Mouse (Mus musculus): ENCODE measurements around the gene Gcm1.
"Not testable (repeated sequence)": the region's sequence is repeated elsewhere in the genome, so short reads cannot be mapped to it uniquely, and the experiment has no call there.

The Gcm1 gene

DNA sequence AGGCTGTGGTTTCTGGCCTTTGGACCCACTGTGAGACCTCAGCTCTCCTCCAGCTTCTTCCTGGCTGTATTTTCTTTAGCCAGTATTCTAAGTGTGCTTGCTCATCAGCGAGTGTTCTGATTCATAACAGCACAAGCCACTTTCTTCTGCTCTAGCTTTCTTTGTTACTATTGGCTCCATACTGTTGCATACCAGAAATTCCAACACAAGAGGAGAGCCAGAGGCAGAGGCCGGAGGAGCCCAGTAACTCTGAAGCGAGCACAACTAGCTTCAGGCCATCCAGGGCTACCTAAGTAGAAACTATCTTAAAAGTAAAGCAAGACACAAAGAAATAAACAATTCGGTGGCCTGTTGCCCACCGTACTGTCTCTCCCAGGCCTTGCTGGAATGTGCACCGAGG is 6.6 kb upstream of the Gcm1 start:
- DNase-seq (ENCODE audit: inconsistent age in 2 of 2, low spot score in 1 of 2): no peak

DNA sequence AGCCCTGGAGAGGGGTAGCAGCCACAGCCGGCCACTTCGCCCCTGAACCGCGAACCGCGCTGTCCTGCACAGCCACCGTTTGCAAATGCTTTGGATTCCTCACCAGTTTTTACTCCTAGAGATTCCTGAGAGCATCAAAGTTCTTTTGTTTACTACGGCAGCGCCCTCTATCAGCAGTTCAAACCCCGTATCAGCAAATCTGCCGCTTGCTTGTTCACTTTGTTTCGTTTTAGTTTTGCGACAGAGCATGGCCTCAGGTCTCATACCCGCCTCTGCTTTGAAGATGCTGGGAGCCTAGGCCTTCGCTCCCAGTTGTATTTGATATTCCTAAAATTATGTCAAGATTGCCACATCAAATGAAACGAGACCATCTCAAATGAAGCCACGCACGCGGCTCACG is 5.0 kb upstream of the Gcm1 start:
- DNase-seq (ENCODE audit: inconsistent age in 2 of 2, low spot score in 1 of 2): peak in 1 of 2 experiments; percentile 56

DNA sequence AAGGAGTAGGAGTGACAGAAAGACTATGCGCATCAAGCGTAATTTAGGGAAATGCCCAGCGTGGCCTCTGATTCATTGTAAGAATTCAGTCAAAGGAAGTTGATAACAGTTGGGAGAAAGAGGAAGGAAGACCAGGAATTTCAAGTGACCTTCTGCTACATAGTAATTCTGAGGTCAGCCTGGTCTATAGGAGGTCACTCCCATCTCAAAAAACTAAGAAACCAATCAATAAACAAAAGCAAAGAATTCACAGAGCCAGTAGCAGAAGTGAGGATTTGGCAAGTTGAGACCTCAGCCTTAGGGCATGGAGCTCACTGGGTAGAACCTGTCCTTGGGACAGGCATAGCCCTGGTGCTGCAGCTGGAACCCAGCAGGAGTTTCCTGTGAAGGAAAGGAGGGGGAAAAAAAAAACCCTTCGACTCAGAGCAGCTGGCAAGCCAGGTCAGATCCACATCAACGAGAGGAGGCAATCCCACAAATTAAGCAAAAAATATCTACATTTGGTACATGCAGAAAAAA is 1.2 kb upstream of the Gcm1 start:
- no peak for DNase-seq (ENCODE audit: inconsistent age in 2 of 2, low spot score in 1 of 2)

DNA sequence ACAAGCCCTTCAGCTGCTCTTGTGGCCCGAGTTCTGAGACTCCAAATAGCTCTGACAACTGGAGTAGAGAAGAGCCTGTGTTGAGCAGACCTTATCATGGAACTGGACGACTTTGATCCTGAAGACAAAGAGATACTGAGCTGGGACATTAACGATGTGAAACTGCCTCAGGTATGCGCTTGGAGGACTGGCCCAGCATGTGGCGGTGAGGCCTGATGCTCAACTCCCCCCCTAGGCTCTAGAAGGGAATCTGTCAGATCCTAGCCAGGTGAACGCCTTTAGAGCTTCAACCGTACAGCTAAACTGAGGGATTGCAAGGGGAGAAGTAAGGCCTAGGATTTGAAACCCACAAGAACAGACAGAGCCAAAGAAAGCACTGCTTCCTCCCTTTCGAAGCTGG is 2.1 kb downstream of the Gcm1 start:
- no peak for DNase-seq (ENCODE audit: inconsistent age in 2 of 2, low spot score in 1 of 2)

DNA sequence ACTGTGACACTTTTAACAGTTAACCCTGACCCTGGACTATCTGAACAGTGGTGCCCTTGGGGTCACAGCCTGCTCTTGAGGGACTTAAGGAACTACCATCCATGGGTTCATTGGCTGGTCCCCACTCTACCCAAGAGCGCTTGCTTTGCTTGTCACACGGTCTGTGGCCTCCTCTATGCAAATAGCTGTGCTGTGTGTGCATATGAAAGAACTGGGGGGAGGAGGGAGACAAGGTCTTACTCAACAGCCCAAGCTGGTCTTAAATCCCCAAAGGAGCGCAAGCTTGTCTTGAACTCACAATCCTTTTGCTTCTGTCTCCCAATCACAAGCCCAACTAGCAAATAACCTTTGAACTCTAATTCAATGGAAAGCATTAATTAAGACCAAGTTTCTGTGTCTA is 2.6 kb downstream of the Gcm1 start:
- DNase-seq (ENCODE audit: inconsistent age in 2 of 2, low spot score in 1 of 2): no peak

DNA sequence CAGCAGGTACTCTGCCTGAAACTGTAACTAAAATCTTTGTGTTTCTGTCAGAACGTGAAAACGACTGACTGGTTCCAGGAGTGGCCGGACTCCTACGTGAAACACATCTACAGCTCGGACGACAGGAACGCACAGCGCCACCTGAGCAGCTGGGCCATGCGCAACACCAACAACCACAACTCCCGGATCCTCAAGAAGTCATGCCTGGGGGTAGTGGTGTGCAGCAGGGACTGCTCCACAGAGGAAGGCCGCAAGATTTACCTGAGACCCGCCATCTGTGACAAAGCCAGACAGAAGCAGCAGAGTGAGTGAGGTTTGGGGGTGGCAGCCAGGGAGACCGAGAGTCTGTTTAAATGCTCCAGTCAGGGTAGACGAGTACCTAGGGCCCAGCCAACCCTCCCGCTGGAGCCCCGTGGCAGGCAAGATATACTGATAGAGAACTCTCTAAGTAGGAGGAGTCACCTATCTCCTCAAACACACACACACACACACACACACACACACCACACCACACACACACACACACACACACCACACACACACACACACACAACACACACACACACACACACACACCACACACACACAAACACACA is 7.9 kb downstream of the Gcm1 start:
- DNase-seq (ENCODE audit: inconsistent age in 2 of 2, low spot score in 1 of 2): no peak

DNA sequence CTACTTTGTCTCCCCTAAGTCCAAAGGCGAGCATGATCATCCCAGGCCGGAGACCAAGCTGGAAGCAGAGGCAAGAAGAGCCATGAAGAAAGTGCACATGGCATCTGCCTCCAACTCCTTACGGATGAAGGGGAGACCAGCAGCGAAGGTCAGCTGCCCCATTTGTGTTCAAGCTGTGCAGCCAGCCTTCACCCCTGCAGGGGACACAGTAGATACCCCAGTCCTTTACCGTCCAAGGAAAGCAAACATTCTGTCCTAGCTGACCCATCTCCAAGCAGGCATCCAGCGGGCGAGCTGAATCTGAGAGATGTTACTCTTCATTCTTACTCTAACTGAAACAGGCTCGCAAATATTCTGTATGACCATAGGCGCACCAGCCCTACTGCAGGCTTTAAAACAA is 10.7 kb downstream of the Gcm1 start:
- no peak for DNase-seq (ENCODE audit: inconsistent age in 2 of 2, low spot score in 1 of 2)

DNA sequence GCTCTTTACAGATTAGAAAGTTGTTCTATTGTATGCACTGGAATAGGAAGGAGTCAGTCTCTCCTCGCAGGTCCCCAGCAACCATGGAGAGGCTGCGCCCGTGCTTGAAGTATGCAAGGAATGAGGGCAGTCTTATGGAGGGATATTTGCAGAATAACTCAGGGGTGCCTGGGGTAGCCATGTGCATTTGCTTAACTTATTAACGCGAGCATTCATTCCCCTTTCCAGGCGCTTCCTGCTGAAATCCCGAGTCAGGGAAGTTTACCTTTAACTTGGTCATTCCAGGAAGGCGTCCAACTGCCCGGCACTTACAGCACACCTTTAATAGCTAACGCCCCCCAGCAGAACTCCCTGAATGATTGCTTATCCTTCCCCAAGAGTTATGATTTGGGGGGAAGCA is 12.4 kb downstream of the Gcm1 start:
- DNase-seq (ENCODE audit: inconsistent age in 2 of 2, low spot score in 1 of 2): no peak

DNA sequence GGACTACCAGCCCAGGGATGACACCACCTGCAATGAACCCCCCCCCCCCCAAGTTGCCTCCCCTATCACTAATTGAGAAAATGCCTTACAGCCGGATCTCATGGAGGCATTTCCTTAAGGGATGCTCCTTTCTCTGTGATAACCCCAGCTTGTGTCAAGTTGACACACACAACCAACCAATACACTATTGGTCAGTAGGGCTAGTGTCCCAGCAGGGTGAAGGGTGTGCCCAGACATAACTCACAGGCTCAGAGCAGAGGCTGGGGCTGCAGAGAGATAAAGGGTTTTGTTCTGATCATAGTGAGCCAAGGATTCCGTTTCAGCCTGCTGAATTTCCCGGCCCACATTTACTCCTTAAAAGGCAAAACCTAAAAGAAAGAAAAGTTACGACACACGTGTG is 18.8 kb downstream of the Gcm1 start:
- DNase-seq (ENCODE audit: inconsistent age in 2 of 2, low spot score in 1 of 2): no peak

DNA sequence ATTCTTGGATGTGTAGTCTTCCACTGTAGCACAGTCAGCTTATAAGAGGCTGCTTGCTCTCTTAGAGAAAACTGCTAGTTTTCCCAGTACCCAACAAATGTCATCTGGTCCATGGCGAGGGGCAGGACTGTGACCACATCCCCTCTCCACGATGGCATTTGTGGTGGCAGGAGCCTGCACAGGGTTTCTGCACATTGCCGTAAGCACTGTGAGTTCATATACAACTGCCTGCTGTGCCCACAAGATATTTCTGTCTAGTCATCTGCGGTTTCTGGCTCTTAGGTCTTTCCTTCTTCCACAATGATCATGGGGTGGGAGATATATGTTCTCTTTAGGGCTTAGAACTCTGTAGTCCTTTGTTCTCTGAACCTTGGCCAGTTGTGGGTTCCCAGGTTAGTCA is 19.9 kb downstream of the Gcm1 start:
- no peak for DNase-seq (ENCODE audit: inconsistent age in 2 of 2, low spot score in 1 of 2)

DNA sequence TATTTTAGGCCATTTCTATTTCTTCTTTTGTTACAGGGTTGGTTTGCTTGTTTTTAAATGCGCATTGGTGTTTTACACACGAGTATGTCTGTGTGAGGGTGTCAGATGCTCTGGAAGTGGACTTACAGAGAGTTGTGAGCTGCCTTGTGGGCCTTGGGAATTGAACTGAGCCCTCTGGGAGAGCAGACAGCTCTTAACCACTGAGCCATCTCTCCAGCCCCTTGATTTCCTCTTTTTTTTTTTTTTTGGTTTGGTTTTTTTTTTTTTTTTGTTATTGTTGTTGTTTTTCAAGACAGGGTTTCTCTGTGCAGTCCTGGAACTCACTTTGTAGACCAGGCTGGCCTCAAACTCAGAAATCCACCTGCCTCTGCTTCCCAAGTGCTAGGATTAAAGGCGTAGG is 21.6 kb downstream of the Gcm1 start:
- DNase-seq (ENCODE audit: inconsistent age in 2 of 2, low spot score in 1 of 2): not testable (repeated sequence)

DNA sequence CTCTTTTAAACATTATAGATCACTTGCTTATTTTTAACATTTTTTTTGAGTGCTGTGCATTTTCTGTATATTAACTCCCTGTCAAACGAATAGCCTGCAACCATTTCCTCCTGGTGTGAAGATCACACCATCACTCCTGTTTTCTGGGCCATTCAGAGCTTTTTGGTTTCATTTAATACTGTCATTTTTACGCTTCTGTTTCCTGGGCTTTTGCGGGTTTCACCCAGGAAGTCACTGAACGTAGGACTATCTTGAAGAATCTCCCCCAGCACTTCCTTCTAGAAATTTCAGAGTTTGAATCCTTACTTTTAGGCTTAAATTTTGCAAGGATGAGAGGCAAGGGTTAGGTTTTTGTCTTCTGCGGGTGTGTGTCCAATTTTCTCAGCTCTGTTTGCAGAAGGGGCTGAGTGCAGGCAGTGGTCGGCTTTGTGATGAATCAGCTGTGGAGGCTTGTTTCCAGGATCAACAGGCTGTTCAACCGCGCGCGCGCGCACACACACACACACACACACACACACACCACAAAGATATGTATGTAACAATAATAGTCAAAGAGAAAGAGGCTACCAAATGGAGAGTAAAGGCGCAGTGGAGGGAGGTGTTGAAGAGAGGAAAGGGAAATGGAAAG is 22.1 kb downstream of the Gcm1 start:
- DNase-seq (ENCODE audit: inconsistent age in 2 of 2, low spot score in 1 of 2): no peak

DNA sequence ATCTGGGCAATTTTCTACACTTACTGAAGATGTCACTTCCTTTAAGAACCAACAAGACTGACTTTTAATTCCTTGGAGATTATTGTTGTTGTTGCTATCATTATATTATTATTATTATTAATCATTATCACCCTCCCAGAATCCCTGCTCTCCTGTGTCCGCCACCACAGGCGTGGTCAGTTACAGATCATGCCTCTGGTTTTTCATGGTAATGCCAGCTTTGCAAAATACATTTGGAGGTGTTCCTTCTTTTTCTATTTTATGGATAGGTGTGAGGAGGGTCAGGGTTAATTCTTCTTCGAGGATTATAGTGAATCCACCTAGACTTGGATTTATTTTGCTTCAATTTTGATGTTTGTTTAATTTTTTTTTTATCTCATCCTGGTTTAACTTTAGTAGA is 23.5 kb downstream of the Gcm1 start:
- DNase-seq (ENCODE audit: inconsistent age in 2 of 2, low spot score in 1 of 2): no peak

DNA sequence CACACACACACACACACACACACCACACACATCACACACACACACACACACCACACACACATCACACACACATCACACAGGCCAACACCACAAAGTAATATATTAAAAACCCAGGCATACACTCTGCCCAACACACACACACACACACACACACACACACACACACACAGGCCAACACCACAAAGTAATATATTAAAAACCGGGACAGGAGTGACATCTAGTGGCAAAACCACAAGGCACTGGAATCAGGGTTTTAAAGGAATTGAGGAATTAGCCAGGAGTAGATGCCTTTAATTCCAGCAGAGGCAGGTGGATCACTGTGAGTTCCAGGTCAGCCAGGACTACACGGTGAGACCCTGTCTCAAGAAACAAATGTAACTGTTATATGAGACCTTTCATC is 26.5 kb downstream of the Gcm1 start:
- DNase-seq (ENCODE audit: inconsistent age in 2 of 2, low spot score in 1 of 2): peak in 1 of 2 experiments; percentile 48

DNA sequence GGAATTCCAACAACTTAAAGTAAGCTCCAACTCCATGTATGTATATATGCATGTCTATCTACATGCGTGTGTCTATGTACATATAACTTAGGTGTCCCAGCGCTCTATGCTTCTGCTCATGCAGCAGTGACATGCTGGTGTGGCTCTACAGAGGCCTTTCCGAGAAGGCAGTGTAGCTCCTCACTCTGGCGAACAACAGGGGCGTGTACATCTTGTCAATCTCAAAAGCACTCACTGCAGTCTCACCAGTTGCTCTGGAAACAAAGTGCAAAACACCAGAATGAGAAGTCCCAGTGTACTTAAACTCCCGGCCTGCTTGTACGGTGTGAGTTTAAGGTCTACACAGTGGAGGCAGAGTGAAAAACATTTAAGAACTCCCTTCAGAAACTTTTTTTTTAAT is 30.1 kb downstream of the Gcm1 start:
- DNase-seq (ENCODE audit: inconsistent age in 2 of 2, low spot score in 1 of 2): no peak

DNA sequence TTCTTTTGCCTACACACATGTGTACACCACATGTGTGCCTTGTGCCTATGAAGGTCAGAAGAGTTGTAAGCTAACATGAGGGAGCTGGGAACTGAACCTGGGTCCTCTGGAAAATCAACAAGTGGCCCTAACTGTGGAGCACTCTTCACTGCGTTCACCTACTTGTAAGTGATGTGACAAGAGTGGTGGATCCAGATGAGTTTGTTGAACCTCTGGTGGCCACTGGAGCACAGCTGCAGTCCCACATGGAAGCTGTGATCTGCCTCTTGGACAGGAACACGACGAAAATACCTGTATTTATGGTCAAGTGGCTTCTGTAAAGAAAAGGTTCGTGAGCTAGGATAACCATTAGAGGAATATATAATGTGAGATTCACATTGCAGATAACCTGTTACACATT is 32.6 kb downstream of the Gcm1 start:
- DNase-seq (ENCODE audit: inconsistent age in 2 of 2, low spot score in 1 of 2): no peak

DNA sequence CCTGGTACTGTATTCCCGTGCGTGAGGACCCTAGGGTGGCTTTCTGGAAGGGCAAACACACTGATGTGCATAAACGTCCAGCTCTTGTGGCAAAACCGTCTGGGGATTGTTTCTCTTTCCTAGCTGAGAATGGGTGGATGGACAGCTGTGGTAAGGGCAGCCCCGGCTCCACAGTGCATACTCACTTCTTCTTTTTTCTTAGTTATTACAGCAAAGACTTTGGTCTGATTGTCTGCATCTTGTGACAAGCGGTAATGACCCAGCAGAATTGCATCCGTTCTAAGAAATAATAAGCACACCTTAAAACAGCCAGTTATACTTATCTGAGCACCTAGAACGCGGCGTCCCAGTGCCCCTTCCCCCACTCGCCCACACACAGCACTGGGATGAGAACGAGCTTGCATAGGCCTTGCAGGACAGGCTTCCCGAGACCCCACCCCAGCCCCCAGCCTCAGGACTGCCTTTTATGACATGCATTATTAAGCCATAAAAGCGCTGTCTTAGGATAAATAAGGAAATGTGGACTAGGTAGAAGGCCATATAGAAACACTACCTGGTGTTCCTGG is 34.1 kb downstream of the Gcm1 start:
- no peak for DNase-seq (ENCODE audit: inconsistent age in 2 of 2, low spot score in 1 of 2)

DNA sequence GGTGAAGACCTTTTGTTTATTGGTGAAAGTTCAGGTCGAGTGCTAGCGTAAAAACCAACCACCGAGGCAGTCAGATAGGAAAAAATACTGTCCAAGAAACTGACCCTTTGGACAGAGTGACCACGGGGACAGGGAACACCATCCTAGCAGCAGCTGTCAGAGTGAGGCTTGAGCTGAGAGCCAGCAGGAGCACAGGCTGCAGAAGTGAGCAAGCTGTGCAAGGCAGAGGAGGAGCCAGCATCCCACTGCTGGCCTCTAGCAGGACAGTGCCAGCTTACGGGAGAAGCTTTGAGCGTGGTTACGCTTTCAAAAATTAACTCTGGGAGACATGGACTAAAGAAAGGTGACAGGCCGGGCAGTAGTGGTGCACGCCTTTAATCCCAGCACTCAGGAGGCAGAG is 36.0 kb downstream of the Gcm1 start:
- no peak for DNase-seq (ENCODE audit: inconsistent age in 2 of 2, low spot score in 1 of 2)

DNA sequence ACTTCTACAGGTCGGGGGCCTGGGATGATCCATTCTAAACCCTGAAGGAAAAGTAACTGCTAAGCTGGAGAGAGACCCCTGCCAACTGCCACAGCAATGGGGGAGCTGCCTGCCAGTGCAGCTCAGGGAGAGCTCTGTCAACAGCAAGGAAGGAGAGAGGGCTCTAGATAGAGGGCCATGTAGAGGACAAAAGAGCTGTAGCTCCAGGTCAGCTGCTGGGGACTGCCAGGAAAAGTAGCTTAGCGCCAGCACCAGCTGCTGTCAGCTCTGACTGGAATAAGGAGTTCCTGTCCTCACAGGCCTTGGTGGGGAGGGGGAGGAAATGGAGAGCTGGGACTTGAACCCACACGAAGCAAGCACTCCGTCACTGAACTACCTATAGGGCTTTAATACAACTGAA is 36.8 kb downstream of the Gcm1 start:
- DNase-seq (ENCODE audit: inconsistent age in 2 of 2, low spot score in 1 of 2): no peak

DNA sequence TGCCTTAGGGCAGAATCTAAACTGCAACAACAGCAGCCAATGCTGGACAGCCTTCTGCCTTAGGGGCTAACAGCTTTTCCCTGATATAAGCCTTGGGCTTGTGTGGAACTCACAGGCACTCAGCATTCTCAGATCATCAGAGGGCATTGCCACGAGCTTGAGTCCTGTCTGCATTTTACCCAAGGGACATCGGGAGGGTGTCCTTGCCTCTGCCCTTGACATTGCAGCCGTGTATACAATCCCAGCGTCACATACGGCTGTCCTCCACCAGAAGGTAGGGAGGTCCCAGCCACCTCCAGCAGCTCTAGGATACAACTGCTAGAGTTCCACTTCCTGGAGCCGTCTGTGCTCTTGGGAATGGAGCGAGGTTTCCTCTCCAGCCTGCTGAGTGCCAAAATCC is 37.2 kb downstream of the Gcm1 start:
- peak in 1 of 2 experiments; percentile 47 for DNase-seq (ENCODE audit: inconsistent age in 2 of 2, low spot score in 1 of 2)

DNA sequence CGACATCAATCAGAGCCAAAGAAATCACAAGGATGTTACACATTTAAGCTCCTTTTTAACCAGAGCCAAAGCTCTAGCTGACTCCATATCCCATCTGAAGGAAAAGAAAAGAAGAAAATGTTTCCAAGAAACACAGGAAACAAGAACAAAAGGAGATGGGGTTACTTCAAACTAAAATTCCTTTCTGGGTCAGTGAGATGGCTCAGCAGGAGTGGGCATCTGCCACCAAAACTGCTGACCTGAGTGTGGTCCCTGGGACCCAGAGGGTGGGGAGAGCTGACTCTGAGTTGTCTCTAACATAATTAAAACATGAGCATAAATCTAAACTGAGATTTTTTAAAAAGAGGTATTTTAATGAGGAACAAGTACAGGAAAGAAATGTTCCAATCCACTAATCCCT is 38.2 kb downstream of the Gcm1 start:
- DNase-seq (ENCODE audit: inconsistent age in 2 of 2, low spot score in 1 of 2): no peak

DNA sequence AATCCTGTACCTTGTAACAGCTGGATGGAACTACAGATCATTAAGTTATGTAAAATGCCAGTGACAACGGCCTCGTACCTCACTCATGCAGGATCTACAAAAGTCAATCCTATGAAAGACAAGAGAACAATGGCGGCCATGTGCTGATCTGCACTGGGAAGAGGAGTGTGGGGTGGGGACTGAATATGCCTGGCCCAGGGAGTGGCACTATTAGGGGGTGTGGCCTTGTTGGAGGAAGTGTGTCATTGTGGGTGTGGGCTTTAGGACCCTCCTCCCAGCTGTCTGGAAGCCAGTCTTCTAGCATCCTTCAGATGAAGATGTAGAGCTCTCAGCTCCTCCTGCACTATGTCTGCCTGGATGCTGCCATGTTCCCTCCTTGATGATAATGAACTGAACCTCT is 38.9 kb downstream of the Gcm1 start:
- no peak for DNase-seq (ENCODE audit: inconsistent age in 2 of 2, low spot score in 1 of 2)

DNA sequence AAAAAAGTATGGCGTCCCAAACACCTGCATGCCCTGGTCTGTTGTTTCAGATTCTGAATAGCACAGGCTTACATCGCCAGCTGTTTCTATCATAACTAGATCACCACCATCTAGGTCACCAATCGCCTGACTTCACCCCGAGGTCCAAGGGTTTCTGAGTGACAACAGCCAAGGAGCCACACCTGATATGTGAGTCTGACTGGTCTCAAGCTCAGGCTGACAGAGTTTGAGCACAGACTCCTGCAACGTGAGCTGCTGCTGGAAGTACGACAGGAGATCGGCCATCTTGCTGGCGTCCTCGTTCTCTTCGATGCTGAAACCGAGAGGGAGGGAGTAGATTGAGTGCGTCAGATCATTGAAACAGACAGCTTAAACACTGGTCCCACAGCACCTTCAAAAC is 44.0 kb downstream of the Gcm1 start:
- DNase-seq (ENCODE audit: inconsistent age in 2 of 2, low spot score in 1 of 2): no peak
